ENCODE assay signal across 8 mouse cellular contexts in the genomic region with DNA sequence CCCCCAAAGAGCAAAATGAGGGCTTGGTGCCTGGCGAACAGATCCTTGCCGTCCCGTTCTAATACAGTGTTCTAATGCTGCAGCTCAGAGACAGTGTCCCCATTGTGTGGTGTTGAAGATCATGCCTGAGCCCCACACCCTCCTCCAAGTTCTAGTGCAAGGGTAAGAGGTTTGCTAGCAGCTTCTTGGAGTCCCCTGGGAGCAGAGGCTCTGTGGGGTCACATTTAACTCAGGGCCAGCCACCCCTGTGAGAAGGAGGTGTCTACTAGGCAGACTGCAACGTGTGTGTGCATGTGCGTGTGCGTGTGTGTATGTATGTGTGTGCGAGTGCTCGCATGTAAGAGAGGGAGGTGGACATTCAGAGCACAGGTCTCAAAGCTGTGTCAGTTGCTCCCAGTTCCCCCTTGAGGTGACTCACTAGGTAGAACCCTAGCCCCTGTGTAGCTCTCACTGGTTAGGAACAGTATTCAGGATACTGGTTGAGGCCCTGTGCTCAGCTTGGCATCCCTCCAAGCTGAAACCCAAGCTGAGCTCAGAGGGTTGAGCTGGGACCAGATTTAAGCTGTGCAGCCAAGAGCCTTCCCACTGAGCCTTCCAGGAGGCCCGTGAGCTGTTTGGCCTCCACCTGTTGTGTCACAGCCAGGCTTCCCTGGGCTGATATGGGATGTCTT. TPM values are rescaled to one million over a fixed set of nuclear protein-coding genes. Genes with fewer than 3 reads are reported as not detected.
DNase-seq lines count a peak whose midpoint lies in the region; ATAC-seq and TF ChIP-seq lines count a peak whose summit lies in the region.
"Had no signal": no experiment of that assay in that cellular context is flagged by ENCODE, and none has a peak within 500 bp of the region (broad histone marks: within the 10 kb centered on the region; RNA-seq: fewer than 3 reads in every experiment).

No protein-coding gene starts in this region.

- 24% methylated on average over 9 of the region's 9 CpGs for WGBS in lung, embryonic 14.5 days
- WGBS in embryonic facial prominence, embryonic 12.5 days, result 47% methylated on average over 9 of the region's 9 CpGs
- WGBS in intestine, embryonic 14.5 days, result 48% methylated on average over 9 of the region's 9 CpGs

- H3K27me3 ChIP-seq in lung, embryonic 14.5 days (ENCODE audit: insufficient read depth, low read length), result no peaks in the 10 kb centered on the region
- H3K27me3 ChIP-seq in embryonic facial prominence, embryonic 12.5 days, result no peaks in the 10 kb centered on the region
- H3K27me3 ChIP-seq in intestine, embryonic 14.5 days (replicated peaks; ENCODE audit: control insufficient read depth, insufficient read depth, low read length), result no peaks in the 10 kb centered on the region

- TF ChIP-seq CTCF in lung, embryonic 14.5 days (IDR thresholded peaks at IDR 0.05; ENCODE audit: low read depth), result no peak

- peaks cover 34% of the 10 kb centered on the region for H3K4me1 ChIP-seq in lung, embryonic 14.5 days (ENCODE audit: insufficient read depth)
- peaks cover 47% of the 10 kb centered on the region for H3K4me1 ChIP-seq in embryonic facial prominence, embryonic 12.5 days
- H3K4me1 ChIP-seq in intestine, embryonic 14.5 days (replicated peaks; ENCODE audit: control insufficient read depth, insufficient read depth, low read length), result peaks cover 39% of the 10 kb centered on the region

- H3K4me3 ChIP-seq in lung, embryonic 14.5 days (ENCODE audit: low read depth, low read length), result peak overlapping the region; percentile 87
- H3K4me3 ChIP-seq in embryonic facial prominence, embryonic 12.5 days, result peak overlapping the region; percentile 67
- H3K4me3 ChIP-seq in intestine, embryonic 14.5 days (ENCODE audit: low read depth, low read length), result peak overlapping the region; percentile 85

- H3K36me3 ChIP-seq in lung, embryonic 14.5 days (ENCODE audit: insufficient read depth), result peaks cover 17% of the 10 kb centered on the region; the same call in 1 of the 2 replicates
- H3K36me3 ChIP-seq in embryonic facial prominence, embryonic 12.5 days, result no peaks in the 10 kb centered on the region
- no peaks in the 10 kb centered on the region for H3K36me3 ChIP-seq in intestine, embryonic 14.5 days (ENCODE audit: control insufficient read depth, insufficient read depth, low read length)

- peak overlapping the region; percentile 99 for H3K27ac ChIP-seq in lung, embryonic 14.5 days (ENCODE audit: low read depth)
- H3K27ac ChIP-seq in embryonic facial prominence, embryonic 12.5 days, result peak overlapping the region; percentile 94
- peak overlapping the region; percentile 95 for H3K27ac ChIP-seq in intestine, embryonic 14.5 days (ENCODE audit: low read depth)

- H3K4me2 ChIP-seq in lung, embryonic 14.5 days, result peak overlapping the region; percentile 92
- peak overlapping the region; percentile 88 for H3K4me2 ChIP-seq in embryonic facial prominence, embryonic 12.5 days (replicated peaks)
- peak overlapping the region; percentile 96 for H3K4me2 ChIP-seq in intestine, embryonic 14.5 days (ENCODE audit: low read length)

- peak; percentile 85 for DNase-seq in lung, embryonic 14.5 days
- DNase-seq in lung, postnatal 25 days (ENCODE audit: low spot score), result no peak
- no peak for DNase-seq in intestine, embryonic 14.5 days (ENCODE audit: low spot score)
- peak; percentile 33 for DNase-seq in naive thymus-derived CD4-positive, alpha-beta T cell, adult 2 months (ENCODE audit: low read depth)
- DNase-seq in layer of hippocampus, adult 18-20 months (ENCODE audit: low spot score in 2 of 2), result no peak

- no peak for ATAC-seq in lung, embryonic 14.5 days (ENCODE audit: insufficient read depth)
- peak; percentile 24; the same call in 1 of the 2 replicates for ATAC-seq in embryonic facial prominence, embryonic 12.5 days (ENCODE audit: insufficient number of reproducible peaks, insufficient read depth, low FRiP score, low TSS enrichment)
- ATAC-seq in intestine, embryonic 14.5 days (replicated peaks; ENCODE audit: low FRiP score, low TSS enrichment, low read depth), result no peak
- no peak for ATAC-seq in megakaryocyte progenitor cell, adult 5-6 weeks (replicated peaks; ENCODE audit: poor library complexity)

- H3K9me3 ChIP-seq in lung, embryonic 14.5 days (ENCODE audit: low read depth, low read length), result no peaks in the 10 kb centered on the region
- no peaks in the 10 kb centered on the region for H3K9me3 ChIP-seq in embryonic facial prominence, embryonic 12.5 days
- no peaks in the 10 kb centered on the region for H3K9me3 ChIP-seq in intestine, embryonic 14.5 days (ENCODE audit: control insufficient read depth, low read length)

- H3K9ac ChIP-seq in lung, embryonic 14.5 days, result peak overlapping the region; percentile 92
- peak overlapping the region; percentile 90 for H3K9ac ChIP-seq in embryonic facial prominence, embryonic 12.5 days
- peak overlapping the region; percentile 93 for H3K9ac ChIP-seq in intestine, embryonic 14.5 days (ENCODE audit: low read length)

RNA-seq across cellular contexts. Expression of a gene that starts 1.4 kb away (rescaled TPM):
- 37.9 and 40.5 TPM in 2 replicates for polyA plus RNA-seq in lung, embryonic 14.5 days (2014; fragmentation: Nextera tagmentation; extraction: Ambion mirVana)
- 82.6 and 91.1 TPM in 2 replicates for polyA plus RNA-seq in embryonic facial prominence, embryonic 12.5 days (2016; fragmentation: Nextera tagmentation; extraction: Ambion mirVana)
- 23.4 and 26.7 TPM in 2 replicates for polyA plus RNA-seq in intestine, embryonic 14.5 days (2014; fragmentation: Nextera tagmentation; extraction: Ambion mirVana)
- 10 to 100 TPM; 37.4 to 38.4 TPM for total RNA-seq in layer of hippocampus, adult 18-20 months (2021)
- total RNA-seq in megakaryocyte progenitor cell, adult 5-6 weeks (2015), result 6.7 and 7.1 TPM in 2 replicates
- total RNA-seq in megakaryocyte progenitor cell, adult 5-6 weeks (2017), result 7.4 and 11.9 TPM in 2 replicates

RNA-seq across cellular contexts. Expression of a gene that starts 22.4 kb away (rescaled TPM):
- polyA plus RNA-seq in lung, embryonic 14.5 days (2014; fragmentation: Nextera tagmentation; extraction: Ambion mirVana), result 0.28 and 0.36 TPM in 2 replicates
- 0.08 and 0.18 TPM in 2 replicates for polyA plus RNA-seq in embryonic facial prominence, embryonic 12.5 days (2016; fragmentation: Nextera tagmentation; extraction: Ambion mirVana)
- polyA plus RNA-seq in intestine, embryonic 14.5 days (2014; fragmentation: Nextera tagmentation; extraction: Ambion mirVana), result 0.50 and 0.51 TPM in 2 replicates
- under 1 TPM; 0.63 to 0.82 TPM for total RNA-seq in layer of hippocampus, adult 18-20 months (2021)
- not detected in 2 replicates for total RNA-seq in megakaryocyte progenitor cell, adult 5-6 weeks (2015)
- not detected in 2 replicates for total RNA-seq in megakaryocyte progenitor cell, adult 5-6 weeks (2017)
- total RNA-seq: common myeloid progenitor, adult 5-6 weeks had no signal

RNA-seq across cellular contexts. Expression of a gene that starts 35.2 kb away (rescaled TPM):
- polyA plus RNA-seq in lung, embryonic 14.5 days (2014; fragmentation: Nextera tagmentation; extraction: Ambion mirVana), result 29.1 and 32.1 TPM in 2 replicates
- 31.8 and 33.1 TPM in 2 replicates for polyA plus RNA-seq in embryonic facial prominence, embryonic 12.5 days (2016; fragmentation: Nextera tagmentation; extraction: Ambion mirVana)
- 25.4 and 29.2 TPM in 2 replicates for polyA plus RNA-seq in intestine, embryonic 14.5 days (2014; fragmentation: Nextera tagmentation; extraction: Ambion mirVana)
- 10 to 100 TPM; 26.0 to 28.4 TPM for total RNA-seq in layer of hippocampus, adult 18-20 months (2021)
- 6.4 and 6.8 TPM in 2 replicates for total RNA-seq in megakaryocyte progenitor cell, adult 5-6 weeks (2015)
- total RNA-seq in megakaryocyte progenitor cell, adult 5-6 weeks (2017), result 5.8 and 6.9 TPM in 2 replicates

RNA-seq across cellular contexts. Expression of a gene that starts 44.0 kb away (rescaled TPM):
- polyA plus RNA-seq in lung, embryonic 14.5 days (2014; fragmentation: Nextera tagmentation; extraction: Ambion mirVana), result 2.4 and 2.8 TPM in 2 replicates
- polyA plus RNA-seq in embryonic facial prominence, embryonic 12.5 days (2016; fragmentation: Nextera tagmentation; extraction: Ambion mirVana), result 0.87 and 0.97 TPM in 2 replicates
- polyA plus RNA-seq in intestine, embryonic 14.5 days (2014; fragmentation: Nextera tagmentation; extraction: Ambion mirVana), result 1.0 and 1.1 TPM in 2 replicates
- total RNA-seq in layer of hippocampus, adult 18-20 months (2021), result 1 to 10 TPM; 1.5 to 3.5 TPM
- total RNA-seq in megakaryocyte progenitor cell, adult 5-6 weeks (2015), result 27.3 and 33.3 TPM in 2 replicates
- total RNA-seq in megakaryocyte progenitor cell, adult 5-6 weeks (2017), result 99.2 and 121 TPM in 2 replicates

Comparison
In these comparisons a context has a peak if more than half of its experiments do, and no peak if none do; other contexts are left out.
1. DNase-seq: peak in lung, embryonic 14.5 days (single experiment) and naive thymus-derived CD4-positive, alpha-beta T cell, adult 2 months (single experiment); none in lung, postnatal 25 days (single experiment), intestine, embryonic 14.5 days (single experiment) and layer of hippocampus, adult 18-20 months (0 of 2).
2. Peak in every context shown above with its lines, with median percentiles within 50 percentile points of each other: H3K27ac ChIP-seq, H3K4me2 ChIP-seq, H3K4me3 ChIP-seq and H3K9ac ChIP-seq.